Mouse (Mus musculus) left cerebral cortex, adult 18-20 months (tissue): ENCODE results near the gene Gm21778. TPM values are rescaled to one million over a fixed set of nuclear protein-coding genes. Genes with fewer than 3 reads are reported as not detected.
"Not testable (repeated sequence)": the region's sequence is repeated elsewhere in the genome, so short reads cannot be mapped to it uniquely, and the experiment has no call there.

Source experiments
- DNase-seq, 2 experiments: peaks; one replicate each; pipeline ENCODE4 v3.0.0; 2021 to 2022; ENCODE audit warnings: low spot score in 2 of 2, mixed read lengths in 1 of 2
- long read RNA-seq, 2 experiments: library from polyadenylated mRNA; stranded (forward); transcript quantifications; one replicate each; pipeline ENCODE4 v2.0.0; 2021
- total RNA-seq, 2 experiments: library from RNA; stranded (reverse); gene quantifications; 2 replicates each; pipeline ENCODE4 v1.2.3; 2021

The Gm21778 gene
- total RNA-seq: not detected
- long read RNA-seq, experiment 1: 0 reads
- long read RNA-seq, experiment 2: 0 reads

DNA sequence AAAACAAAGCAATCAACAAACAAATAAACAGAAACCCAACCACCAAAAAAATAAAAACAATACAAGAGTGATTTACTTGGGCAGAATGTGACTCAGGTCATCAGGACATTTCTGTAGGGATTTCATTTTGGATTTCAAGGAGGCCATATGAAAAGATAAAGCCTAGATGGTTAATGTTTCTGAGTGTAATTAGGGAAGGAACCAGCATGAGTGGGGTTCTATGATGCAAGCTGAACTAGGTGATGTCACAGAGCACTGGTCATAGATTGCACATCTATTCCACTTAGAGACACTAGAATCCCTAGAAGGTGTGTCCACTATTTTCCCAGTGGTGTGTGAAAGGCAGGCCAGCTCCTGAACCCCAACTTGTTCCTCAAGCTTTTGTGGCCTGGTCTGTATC lies at the start of gene Gm21778:
Gm21778 (plus strand) TSS at position 301 of the 400 bp plus-strand sequence.
- not testable (repeated sequence) for DNase-seq

Other genes starting within 250 kb of the Gm21778 start
- not detected for gene Gm20914, start 216.5 kb upstream of the Gm21778 start, total RNA-seq
- gene Gm28171, start 149.1 kb upstream of the Gm21778 start, total RNA-seq: not detected